Mouse (Mus musculus) ES-E14 (cell line): ENCODE data around the gene Kifc3. TPM values are rescaled to one million over a fixed set of nuclear protein-coding genes. Genes with fewer than 3 reads are reported as not detected.

ENCODE experiments used
- DNase-seq: peaks from one replicate; pipeline ENCODE4 v3.0.0-alpha.2; 2013; ENCODE audit warnings: low read depth, low spot score
- H3K27ac ChIP-seq: 2 replicates; pipeline ENCODE4 v1.5.1; 2012; ENCODE audit warnings: low read depth, mild to moderate bottlenecking, low read length, moderate library complexity, mixed read lengths; ENCODE audit not compliant: poor library complexity, insufficient read depth, severe bottlenecking
- H3K36me3 ChIP-seq: 2 replicates; pipeline ENCODE4 v1.6.1; 2012; ENCODE audit warnings: mild to moderate bottlenecking, low read length, moderate library complexity, mixed read lengths; ENCODE audit not compliant: control insufficient read depth, poor library complexity, insufficient read depth, severe bottlenecking
- H3K4me1 ChIP-seq, 2 experiments: fragments of 150-350 bp in 1 of 2; sonication (generic) in 1 of 2; 2 replicates each; pipeline ENCODE4 v1.6.1; 2012; ENCODE audit warnings: low read length in 2 of 2, mild to moderate bottlenecking in 1 of 2, mixed read lengths in 1 of 2; ENCODE audit not compliant: control insufficient read depth in 2 of 2, insufficient read depth in 2 of 2, poor library complexity in 1 of 2
- H3K4me3 ChIP-seq, 2 experiments: fragments of 150-350 bp in 1 of 2; sonication (generic) in 1 of 2; 2 replicates each; pipeline ENCODE4 v1.5.1; 2012; ENCODE audit warnings: low read length in 2 of 2, low read depth in 1 of 2, mild to moderate bottlenecking in 1 of 2, mixed read lengths in 1 of 2; ENCODE audit not compliant: insufficient read depth in 1 of 2, poor library complexity in 1 of 2, severe bottlenecking in 1 of 2
- H3K9ac ChIP-seq: 2 replicates; pipeline ENCODE4 v1.6.1; 2012; ENCODE audit warnings: low read depth, mild to moderate bottlenecking, low read length, mixed read lengths; ENCODE audit not compliant: poor library complexity, insufficient read depth, severe bottlenecking
- H3K9me3 ChIP-seq: fragments of 150-350 bp; sonication (generic); 2 replicates; pipeline ENCODE4 v1.6.1; 2012; ENCODE audit warnings: low read depth, mild to moderate bottlenecking, low read length; ENCODE audit not compliant: control insufficient read depth, insufficient read depth
- CHD2 ChIP-seq: IDR thresholded peaks from 2 replicates; pipeline ENCODE4 v1.6.1; 2014; ENCODE audit warnings: mild to moderate bottlenecking, low read depth, low read length, inconsistent platforms
- HCFC1 ChIP-seq: IDR thresholded peaks from 2 replicates; pipeline ENCODE4 v1.6.1; 2012; ENCODE audit warnings: low read length, inconsistent platforms, borderline replicate concordance; ENCODE audit not compliant: insufficient read depth
- MAFK ChIP-seq: IDR thresholded peaks from 2 replicates; pipeline ENCODE4 v1.6.1; 2014; ENCODE audit warnings: mild to moderate bottlenecking, low read depth, low read length, inconsistent platforms; ENCODE audit not compliant: insufficient read depth
- ZC3H11A ChIP-seq: IDR thresholded peaks from 2 replicates; pipeline ENCODE4 v1.6.1; 2012; ENCODE audit warnings: low read depth, mild to moderate bottlenecking, inconsistent platforms, low read length, borderline replicate concordance
- ZNF384 ChIP-seq: IDR thresholded peaks from 2 replicates; pipeline ENCODE4 v1.6.1; 2012; ENCODE audit warnings: low read depth, low read length, inconsistent platforms
- in situ Hi-C, 2 experiments: fragments of 600-800 bp; cut with MboI; formaldehyde crosslinking; loops; one replicate each; pipeline ENCODE4 v1.15.1; 2025; ENCODE audit warnings: low sequenced_read_pairs in 2 of 2, inconsistent platforms in 1 of 2; ENCODE audit not compliant: unreplicated experiment in 2 of 2
- total RNA-seq: library from RNA; depleted of rRNA; stranded (reverse); fragments of 300-350 nt; gene quantifications from 2 replicates; pipeline ENCODE4 v1.2.3, GENCODE M21; 2012

Kifc3 gene
- total RNA-seq, 1 experiment = 45.6 TPM

GRCm38 (mm10) chr8:95187579-95187978 is 15.0 kb downstream of the Kifc3 start:
- TF ChIP-seq HCFC1 = no peak
- TF ChIP-seq ZNF384 = no peak
- no peak for TF ChIP-seq ZC3H11A
- TF ChIP-seq MAFK = no peak
- no peak for TF ChIP-seq CHD2
- Histone ChIP-seq H3K4me1 (peaks cover 22 to 23% of the 10 kb centered on the region in 2 experiments), H3K9me3 (no peaks in the 10 kb centered on the region), H3K36me3 (no peaks in the 10 kb centered on the region), H3K9ac (no peak overlapping the region), H3K4me3 (no peak overlapping the region), H3K27ac (peak overlapping the region; percentile 36; the same call in 1 of the 2 replicates)
- in situ Hi-C loops = no loop called here
- DNase-seq = no peak

- in situ Hi-C loops = no loop called here
- peaks cover 19 to 27% of the 10 kb centered on the region in 2 experiments for H3K4me1 ChIP-seq
- no peak overlapping the region for H3K9ac ChIP-seq
- DNase-seq = no peak
- TF ChIP-seq ZC3H11A = no peak
- no peak for TF ChIP-seq CHD2
- TF ChIP-seq MAFK = no peak
- TF ChIP-seq ZNF384 = no peak
- H3K36me3 ChIP-seq = no peaks in the 10 kb centered on the region
- H3K9me3 ChIP-seq = no peaks in the 10 kb centered on the region
- H3K27ac ChIP-seq = peak overlapping the region; percentile 16; the same call in 1 of the 2 replicates
- H3K4me3 ChIP-seq = no peak overlapping the region
Observed at GRCm38 (mm10) chr8:95185891-95186513, 16.6 kb downstream of the Kifc3 start.

GRCm38 (mm10) chr8:95185104-95185503 is 17.5 kb downstream of the Kifc3 start:
- Histone ChIP-seq H3K4me1 (peaks cover 19 to 27% of the 10 kb centered on the region in 2 experiments), H3K9me3 (no peaks in the 10 kb centered on the region), H3K4me3 (no peak overlapping the region), H3K36me3 (no peaks in the 10 kb centered on the region), H3K9ac (no peak overlapping the region), H3K27ac (no peak overlapping the region)
- in situ Hi-C loops = no loop called here
- DNase-seq = no peak
- TF ChIP-seq HCFC1 (no peak), MAFK (no peak), CHD2 (no peak), ZNF384 (no peak), ZC3H11A (no peak)

- no peaks in the 10 kb centered on the region for H3K36me3 ChIP-seq
- no peak overlapping the region for H3K27ac ChIP-seq
- peaks cover 17 to 25% of the 10 kb centered on the region in 2 experiments for H3K4me1 ChIP-seq
- no peaks in the 10 kb centered on the region for H3K9me3 ChIP-seq
- DNase-seq = no peak
- H3K9ac ChIP-seq = no peak overlapping the region
- H3K4me3 ChIP-seq = no peak overlapping the region
- in situ Hi-C loops = no loop called here
- no peak for TF ChIP-seq HCFC1
- no peak for TF ChIP-seq CHD2
- TF ChIP-seq MAFK = no peak
- no peak for TF ChIP-seq ZNF384
- no peak for TF ChIP-seq ZC3H11A
Observed at GRCm38 (mm10) chr8:95184171-95184570, 18.4 kb downstream of the Kifc3 start.

GRCm38 (mm10) chr8:95181850-95182249 is 20.8 kb downstream of the Kifc3 start:
- Histone ChIP-seq H3K4me3 (peak overlapping the region in 1 of 2 experiments; percentile 16; a peak in 1 of 4 replicates), H3K4me1 (peaks cover 27 to 28% of the 10 kb centered on the region in 2 experiments), H3K9ac (no peak overlapping the region), H3K27ac (no peak overlapping the region), H3K36me3 (no peaks in the 10 kb centered on the region), H3K9me3 (no peaks in the 10 kb centered on the region)
- in situ Hi-C loops = no loop called here
- DNase-seq = no peak
- TF ChIP-seq CHD2 = no peak
- TF ChIP-seq HCFC1 = no peak
- no peak for TF ChIP-seq MAFK
- no peak for TF ChIP-seq ZNF384
- no peak for TF ChIP-seq ZC3H11A
